Mouse (Mus musculus): ENCODE data around the gene Eif2a.

Eif2a gene

GRCm38 (mm10) chr3:58525652-58526407 is at the start of gene Eif2a, which contains the start of gene Serp1:
TSS of gene Eif2a (plus strand) at chr3:58525821.
TSS of gene Serp1 (minus strand) at chr3:58525892.
- under 1% methylated on average over 57 of the region's 57 CpGs for WGBS

GRCm38 (mm10) chr3:58478755-58479455 is 46.7 kb upstream of the Eif2a start:
- WGBS, result 95% methylated on average over 2 of the region's 2 CpGs

GRCm38 (mm10) chr3:58485883-58486282 is 39.7 kb upstream of the Eif2a start:
- 70% methylated on average over 7 of the region's 7 CpGs for WGBS

- 77% methylated on average over 3 of the region's 3 CpGs for WGBS
These were observed 38.5 kb upstream of the Eif2a start for GRCm38 (mm10) chr3:58487121-58487520.

- 49% methylated on average over 7 of the region's 8 CpGs for WGBS
These were observed 37.4 kb upstream of the Eif2a start for GRCm38 (mm10) chr3:58487999-58488775.

GRCm38 (mm10) chr3:58490787-58491186 is 34.8 kb upstream of the Eif2a start:
- WGBS, result 45% methylated on average over 7 of the region's 7 CpGs

GRCm38 (mm10) chr3:58493621-58494020 is 32.0 kb upstream of the Eif2a start:
- WGBS, result 56% methylated on average over 4 of the region's 4 CpGs

GRCm38 (mm10) chr3:58501961-58502360 is 23.7 kb upstream of the Eif2a start:
- WGBS, result 69% methylated on average over 2 of the region's 2 CpGs

- 44% methylated on average over 3 of the region's 3 CpGs for WGBS
These were observed 21.8 kb upstream of the Eif2a start for GRCm38 (mm10) chr3:58503720-58504333.

- WGBS, result 81% methylated on average over 7 of the region's 7 CpGs
These were observed 17.4 kb upstream of the Eif2a start for GRCm38 (mm10) chr3:58508020-58508750.

GRCm38 (mm10) chr3:58512740-58513139 is 12.9 kb upstream of the Eif2a start:
- WGBS, result 82% methylated on average over 3 of the region's 3 CpGs

- WGBS, result 85% methylated on average over 4 of the region's 4 CpGs
These were observed 12.1 kb upstream of the Eif2a start for GRCm38 (mm10) chr3:58513483-58513882.

GRCm38 (mm10) chr3:58515947-58516601 is 9.5 kb upstream of the Eif2a start:
- 80% methylated on average over 1 of the region's 1 CpGs for WGBS

GRCm38 (mm10) chr3:58516602-58516976 is 9.0 kb upstream of the Eif2a start:
- WGBS, result 59% methylated on average over 7 of the region's 7 CpGs

- WGBS, result 73% methylated on average over 5 of the region's 5 CpGs
These were observed 8.4 kb upstream of the Eif2a start for GRCm38 (mm10) chr3:58517258-58517657.

GRCm38 (mm10) chr3:58517800-58518199 is 7.8 kb upstream of the Eif2a start:
- WGBS, result 87% methylated on average over 5 of the region's 5 CpGs

GRCm38 (mm10) chr3:58518962-58519361 is 6.7 kb upstream of the Eif2a start:
- 82% methylated on average over 2 of the region's 2 CpGs for WGBS

GRCm38 (mm10) chr3:58519536-58519935 is 6.1 kb upstream of the Eif2a start:
- WGBS, result 57% methylated on average over 3 of the region's 3 CpGs

- WGBS, result 81% methylated on average over 6 of the region's 6 CpGs
These were observed 5.3 kb upstream of the Eif2a start for GRCm38 (mm10) chr3:58520286-58520685.

GRCm38 (mm10) chr3:58521361-58521760 is 4.3 kb upstream of the Eif2a start:
- WGBS, result 81% methylated on average over 2 of the region's 2 CpGs

- 96% methylated on average over 3 of the region's 3 CpGs for WGBS
These were observed 2.2 kb upstream of the Eif2a start for GRCm38 (mm10) chr3:58523386-58523785.
